Mouse (Mus musculus) T-cell, adult 2 months (primary cell): ENCODE measurements around the gene Ttn.
"Not testable (repeated sequence)": the region's sequence is repeated elsewhere in the genome, so short reads cannot be mapped to it uniquely, and the experiment has no call there.

ENCODE experiments used
- DNase-seq: peaks from one replicate; pipeline ENCODE4 v3.0.0; 2022; ENCODE audit warnings: low spot score

The Ttn gene

DNA sequence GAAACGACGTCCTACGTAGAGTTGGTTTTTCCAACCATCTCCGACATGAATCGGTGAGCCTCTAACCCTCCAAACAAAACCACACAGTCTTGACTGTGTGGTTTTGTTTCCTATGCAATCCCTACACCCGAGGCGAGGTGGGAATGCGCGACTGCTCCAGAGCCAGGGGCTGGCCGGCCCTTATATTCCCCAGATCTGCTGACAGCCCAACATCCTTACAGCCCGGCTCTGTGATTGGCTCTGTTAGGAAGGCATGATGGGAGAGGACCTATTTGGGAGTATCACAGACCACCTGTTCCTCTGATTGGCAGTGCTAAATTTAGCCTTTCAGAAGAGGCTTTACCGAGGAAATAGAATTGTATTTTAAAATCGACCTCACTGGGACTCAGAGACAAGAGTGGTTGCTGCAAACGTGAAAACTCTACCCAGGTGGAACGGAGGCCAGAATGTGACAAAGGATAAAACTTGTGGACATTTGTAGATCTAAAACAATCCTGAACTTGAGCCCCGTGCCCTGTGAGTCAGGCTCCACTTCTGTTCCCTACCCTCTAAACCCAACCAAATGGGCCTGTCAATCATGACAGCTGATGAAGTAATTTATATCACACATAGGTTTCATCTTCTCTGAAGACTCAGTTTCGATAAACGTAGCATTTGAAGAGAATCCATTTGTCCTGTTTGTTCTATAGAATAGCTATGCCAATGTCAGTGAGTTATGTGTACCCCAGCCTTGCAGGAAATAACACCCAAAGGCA, at the start of gene Ttn:
Ttn (minus strand) TSS at position 157 of the 755 bp plus-strand sequence.
- no peak for DNase-seq

- no peak for DNase-seq
Measured at GRCm38 (mm10) chr2:77020649-77021048, 38.3 kb upstream of the Ttn start.

DNA sequence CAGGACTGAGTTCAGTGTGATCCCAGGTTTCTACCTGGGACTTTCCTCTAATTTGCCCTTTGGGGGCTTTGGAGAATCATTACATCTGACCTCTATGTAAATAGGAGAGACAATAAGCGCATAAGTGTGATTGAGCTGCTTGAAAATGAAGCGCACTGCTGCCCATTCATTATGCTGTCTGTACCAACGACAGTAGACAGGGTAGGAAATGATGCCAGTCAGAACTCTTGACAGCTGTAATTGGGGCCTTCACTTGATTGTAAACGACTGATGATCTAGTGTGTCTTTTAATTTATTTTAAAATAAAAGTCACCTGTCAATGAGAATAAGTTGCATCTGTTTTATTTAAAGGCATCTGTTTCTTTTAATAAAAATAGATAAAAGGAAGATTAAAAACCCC, 35.4 kb upstream of the Ttn start:
- DNase-seq = no peak

GRCm38 (mm10) chr2:77013449-77013848, 31.1 kb upstream of the Ttn start:
- DNase-seq = not testable (repeated sequence)

GRCm38 (mm10) chr2:77011981-77012380, 29.6 kb upstream of the Ttn start:
- DNase-seq = no peak

DNA sequence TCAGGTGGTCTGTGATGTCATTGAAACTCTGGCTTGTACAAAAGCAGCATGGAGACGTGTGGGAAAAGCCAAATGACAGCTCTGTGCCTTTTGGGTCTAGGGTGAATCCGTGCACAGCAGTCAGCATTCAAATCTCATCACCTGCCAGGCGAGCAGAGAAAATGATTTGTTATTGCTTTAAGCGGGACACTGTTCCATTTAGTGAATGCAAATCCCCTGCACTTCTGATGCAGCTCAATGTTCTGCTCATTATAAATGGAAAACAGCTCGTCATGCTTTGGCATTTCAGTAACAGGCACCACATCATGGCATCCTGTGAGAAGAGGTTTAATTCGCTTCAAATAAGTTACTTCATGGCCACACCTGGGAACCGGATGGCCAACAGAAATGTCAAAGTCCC, 24.7 kb upstream of the Ttn start:
- no peak for DNase-seq

DNA sequence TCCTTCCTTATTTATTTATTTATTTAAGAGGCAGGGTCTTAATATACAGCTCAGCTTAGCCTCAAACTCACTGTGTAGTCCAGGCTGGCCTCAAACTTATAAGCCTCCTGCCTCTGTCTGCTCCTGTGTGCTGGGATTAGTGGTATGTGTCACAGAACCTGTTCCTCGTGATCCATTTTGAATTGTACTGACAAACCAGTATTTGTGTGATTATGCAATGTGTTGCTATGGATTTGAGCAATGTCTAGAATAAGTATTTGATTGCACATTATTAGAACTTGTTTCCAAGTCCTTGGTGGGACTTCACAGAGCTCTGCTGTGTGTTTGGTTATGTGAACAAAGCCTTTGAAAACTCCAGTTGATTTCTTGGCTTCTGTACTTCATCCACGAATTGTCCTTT, 20.8 kb upstream of the Ttn start:
- DNase-seq = no peak

- DNase-seq = no peak
Measured at GRCm38 (mm10) chr2:76998351-76998750, 16.0 kb upstream of the Ttn start.

DNA sequence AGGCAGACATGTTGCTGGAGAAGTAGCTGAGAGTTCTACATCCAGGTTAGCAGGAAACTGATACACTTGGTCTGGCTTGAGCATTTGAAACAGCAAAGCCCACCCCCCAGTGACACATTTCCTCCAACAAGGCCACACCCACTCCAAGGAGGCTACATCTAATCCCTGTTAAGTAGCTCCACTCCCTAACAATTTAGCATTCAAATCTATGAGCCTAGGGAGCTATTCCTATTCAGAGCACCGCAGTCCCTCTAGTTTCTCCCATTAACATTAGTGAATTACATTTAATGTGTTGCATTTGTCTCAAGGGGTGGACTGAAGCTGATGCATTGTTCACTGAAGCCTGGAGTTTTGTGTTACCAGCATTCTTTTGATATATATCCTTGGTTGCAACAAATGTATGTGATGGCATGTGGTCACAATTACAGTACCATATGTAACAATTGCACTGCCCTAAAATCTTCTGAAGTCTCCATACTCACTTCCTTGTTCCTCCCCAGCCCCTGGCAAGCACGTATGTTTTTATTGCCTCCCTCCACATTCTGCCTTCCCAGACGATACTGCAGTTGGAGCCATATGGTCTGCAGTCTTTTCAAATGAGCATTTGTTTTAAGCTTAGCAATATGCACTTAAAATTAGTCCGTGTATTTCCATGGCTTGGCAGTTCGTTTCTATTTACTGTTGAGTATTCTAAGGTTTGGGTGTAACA, 10.3 kb upstream of the Ttn start:
- no peak for DNase-seq

GRCm38 (mm10) chr2:76987317-76987716, 5.0 kb upstream of the Ttn start:
- no peak for DNase-seq

GRCm38 (mm10) chr2:76984384-76984783, 2.0 kb upstream of the Ttn start:
- DNase-seq = no peak

GRCm38 (mm10) chr2:76983601-76984000, 1.3 kb upstream of the Ttn start:
- DNase-seq = no peak

DNA sequence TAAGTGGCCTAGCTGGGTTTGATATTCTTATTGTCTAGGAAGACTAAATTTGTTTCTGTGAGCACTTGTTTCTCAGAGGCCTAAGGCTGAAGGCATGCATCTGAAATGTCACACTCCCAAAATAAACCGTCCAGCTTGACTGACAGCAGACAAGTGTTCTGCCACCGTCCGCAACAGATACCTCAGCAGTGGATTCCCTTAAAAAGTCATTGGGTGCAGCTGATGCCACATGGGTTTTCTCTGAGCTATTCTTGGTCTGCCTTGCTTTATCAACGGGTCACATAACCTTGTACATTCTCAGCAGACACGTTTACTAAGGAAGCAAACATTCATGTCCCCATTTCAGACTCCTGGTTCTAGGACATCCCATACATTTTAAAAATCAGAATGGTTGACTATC, 630 bp downstream of the Ttn start:
- no peak for DNase-seq

DNA sequence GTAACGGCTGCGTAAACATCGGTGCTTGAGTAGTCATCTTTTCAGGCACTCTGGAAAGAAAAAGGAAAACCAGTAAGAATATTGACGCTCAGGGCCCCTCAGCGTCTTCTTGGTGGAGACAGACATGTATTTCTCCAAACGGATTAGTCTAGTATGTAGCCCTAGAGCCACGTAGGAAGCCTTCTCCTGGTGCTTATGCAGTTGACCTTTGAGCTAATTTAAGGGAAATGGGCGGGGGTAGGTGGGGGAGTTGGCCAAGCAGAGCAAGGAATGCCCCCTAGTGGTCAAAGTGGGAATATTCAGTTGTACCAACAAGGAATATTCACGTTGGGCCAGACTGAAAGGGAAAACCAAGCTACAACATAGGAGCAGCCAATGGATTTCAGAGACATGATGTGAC, 2.2 kb downstream of the Ttn start:
- no peak for DNase-seq

GRCm38 (mm10) chr2:76977650-76978049, 4.7 kb downstream of the Ttn start:
- no peak for DNase-seq

DNA sequence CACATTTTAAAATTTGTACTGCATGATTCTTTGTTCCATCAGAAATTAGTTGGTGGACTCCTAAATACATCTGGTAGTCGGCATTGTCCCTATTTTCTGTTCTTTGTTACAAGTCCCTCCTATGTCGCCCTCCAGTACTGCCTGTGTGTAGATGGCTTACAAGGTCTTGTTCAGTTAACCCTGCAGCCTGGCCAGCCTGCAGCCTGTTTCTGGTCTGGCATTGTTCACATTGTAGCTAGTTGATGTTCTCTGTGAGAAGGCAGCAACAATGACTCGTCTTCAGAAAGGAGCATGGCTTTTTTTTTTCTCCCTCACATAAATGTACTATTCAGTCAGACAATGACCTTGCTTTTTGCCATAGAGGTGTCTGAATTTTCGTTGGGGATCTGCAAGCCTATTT, 10.3 kb downstream of the Ttn start:
- DNase-seq = no peak

DNA sequence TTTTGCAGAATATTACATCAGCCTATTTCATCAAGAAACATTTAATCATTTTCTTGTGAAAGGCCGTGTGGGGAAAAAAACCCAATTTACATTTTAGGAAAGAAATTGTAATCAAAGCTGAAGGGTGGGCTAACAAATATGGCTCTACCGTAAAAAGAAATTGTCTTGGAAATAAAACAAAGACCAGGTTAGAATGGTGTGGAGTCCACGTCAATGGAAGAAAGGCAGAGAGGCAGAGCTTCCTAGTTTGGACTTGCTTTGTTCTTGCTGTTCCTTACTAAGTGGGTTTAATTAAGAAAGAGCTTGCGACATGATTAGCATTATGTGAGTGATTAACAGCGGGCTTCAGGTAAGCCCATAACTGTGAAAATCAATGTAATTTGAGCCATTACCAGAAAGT, 11.3 kb downstream of the Ttn start:
- no peak for DNase-seq

DNA sequence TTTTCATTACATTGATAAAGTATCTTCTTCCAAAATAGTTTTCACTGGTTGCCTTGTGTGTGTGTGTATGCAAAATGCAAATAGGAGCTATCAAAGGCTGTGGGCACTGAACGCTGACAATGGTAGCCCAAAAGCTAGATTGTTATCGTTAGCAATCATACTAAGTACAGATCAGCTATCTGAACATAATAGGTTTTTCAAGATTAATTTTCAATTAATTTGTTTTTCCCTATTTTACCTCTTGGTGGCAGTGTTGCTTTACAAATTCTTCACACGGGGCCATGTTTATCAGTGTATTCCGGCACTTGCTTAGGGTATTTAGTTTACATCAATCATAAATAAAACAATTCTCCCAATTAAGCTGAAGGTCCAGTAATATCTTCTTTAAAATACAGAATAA, 11.7 kb downstream of the Ttn start:
- no peak for DNase-seq

GRCm38 (mm10) chr2:76970204-76970603, 12.1 kb downstream of the Ttn start:
- no peak for DNase-seq

DNA sequence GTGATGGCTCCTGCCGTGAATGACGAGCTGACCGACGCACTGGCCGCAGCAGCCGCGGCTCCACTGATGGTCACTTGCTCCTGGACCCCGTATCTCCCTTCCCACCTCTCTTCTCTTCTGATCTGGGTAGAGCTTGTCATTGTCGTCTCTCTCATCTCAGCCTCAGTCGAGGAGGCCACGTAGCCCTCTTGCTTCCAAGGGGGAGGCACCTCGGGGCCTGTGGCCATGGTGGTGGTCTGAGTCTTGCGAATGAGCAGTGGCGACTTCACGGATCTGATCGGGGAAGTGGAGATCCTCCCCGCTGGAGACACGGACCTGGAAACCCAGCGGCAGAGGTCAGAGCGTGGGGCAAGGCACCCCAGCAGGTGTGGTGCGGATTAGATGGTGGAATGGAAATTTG, 12.7 kb downstream of the Ttn start:
- DNase-seq = no peak

DNA sequence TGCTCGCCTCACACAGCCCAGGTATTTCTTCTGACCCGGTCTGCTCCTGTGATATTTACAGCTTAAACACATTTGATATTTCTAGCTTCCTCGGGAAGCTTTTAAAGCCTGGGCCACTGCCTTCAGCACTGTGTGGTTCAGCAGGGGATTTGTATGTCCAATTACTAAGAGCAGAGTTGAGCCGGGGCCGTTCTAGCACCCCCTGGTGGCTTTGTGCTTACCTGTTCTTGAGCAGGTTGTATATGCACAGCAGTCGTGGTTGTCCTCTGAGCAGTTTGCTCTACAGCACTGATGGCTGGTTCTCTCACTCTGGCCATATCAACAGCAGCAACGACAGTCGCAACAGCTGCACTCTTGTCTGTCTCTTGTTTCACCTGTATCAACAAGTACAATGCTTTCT, 13.4 kb downstream of the Ttn start:
- DNase-seq = no peak

DNA sequence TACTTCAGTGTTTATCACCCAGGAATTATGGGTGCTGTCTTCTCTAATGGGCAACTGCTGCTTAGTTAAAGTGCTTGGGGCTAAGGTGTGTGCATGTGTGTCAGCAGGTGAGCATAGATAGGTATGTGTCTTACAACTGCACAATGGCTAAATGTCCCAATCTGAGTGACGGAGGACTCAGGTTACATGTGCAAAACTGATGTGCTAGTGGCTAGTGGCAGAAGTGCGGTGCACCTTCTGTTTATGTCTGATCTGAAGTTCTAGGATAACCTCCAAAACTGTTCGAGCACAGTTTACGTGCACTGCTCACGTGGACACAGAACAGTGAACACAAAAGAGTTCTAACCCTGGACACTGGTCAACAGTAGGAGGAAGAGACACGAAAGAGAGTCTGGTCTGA, 15.8 kb downstream of the Ttn start:
- DNase-seq = no peak

GRCm38 (mm10) chr2:76966013-76966412, 16.3 kb downstream of the Ttn start:
- no peak for DNase-seq

- DNase-seq = no peak
Measured at GRCm38 (mm10) chr2:76965542-76965941, 16.8 kb downstream of the Ttn start.
